Mouse (Mus musculus) kidney, postnatal 0 days (tissue): Measurements from ENCODE around the gene Dock1. TPM values are rescaled to one million over a fixed set of nuclear protein-coding genes. Genes with fewer than 3 reads are reported as not detected.

Experiments
- ATAC-seq: fragments of 200-750 bp; cut with Nextera tagmentation; replicated peaks from 2 replicates; pipeline ENCODE4 v1.8.0; 2017; ENCODE audit warnings: low read depth, moderate number of reproducible peaks, moderate TSS enrichment, moderate library complexity; ENCODE audit not compliant: low FRiP score
- DNase-seq: peaks from one replicate; pipeline ENCODE4 v3.0.0-alpha.2; 2016; ENCODE audit warnings: low spot score
- H3K27ac ChIP-seq: fragments of 300-500 bp; sonication (generic); 2 replicates; pipeline ENCODE4 v1.5.1; 2014; ENCODE audit warnings: mild to moderate bottlenecking
- H3K27me3 ChIP-seq: fragments of 300-500 bp; sonication (generic); 2 replicates; pipeline ENCODE4 v1.6.1; 2014; ENCODE audit warnings: low read length, mixed read lengths; ENCODE audit not compliant: insufficient read depth
- H3K36me3 ChIP-seq: fragments of 300-500 bp; sonication (generic); 2 replicates; pipeline ENCODE4 v1.6.1; 2014; ENCODE audit warnings: low read length, mixed read lengths; ENCODE audit not compliant: insufficient read depth
- H3K4me1 ChIP-seq: fragments of 300-500 bp; sonication (generic); replicated peaks from 2 replicates; pipeline ENCODE4 v1.6.1; 2014; ENCODE audit warnings: antibody characterized with exemption, low read length, mixed read lengths; ENCODE audit not compliant: insufficient read depth
- H3K4me2 ChIP-seq: fragments of 300-500 bp; sonication (generic); 2 replicates; pipeline ENCODE4 v1.6.1; 2014; ENCODE audit warnings: mild to moderate bottlenecking, low read length, moderate library complexity, mixed read lengths
- H3K4me3 ChIP-seq: fragments of 300-500 bp; sonication (generic); replicated peaks from 2 replicates; pipeline ENCODE4 v1.5.1; 2014; ENCODE audit warnings: low read depth, low read length
- H3K9ac ChIP-seq: fragments of 300-500 bp; sonication (generic); 2 replicates; pipeline ENCODE4 v1.6.1; 2014; ENCODE audit warnings: low read depth, low read length
- H3K9me3 ChIP-seq: fragments of 300-500 bp; sonication (generic); replicated peaks from 2 replicates; pipeline ENCODE4 v1.6.1; 2016; ENCODE audit warnings: low read length, inconsistent platforms, mixed read lengths
- CTCF ChIP-seq: IDR thresholded peaks from 2 replicates; pipeline ENCODE4 v1.5.1; 2016; ENCODE audit warnings: antibody characterized with exemption, low read depth, mild to moderate bottlenecking, moderate library complexity
- WGBS: fragments of 180-500 bp; shearing (Covaris S2); extraction: QIAGEN DNeasy Blood & Tissue Kit; methylation state at CpG from one replicate; pipeline ENCODE4 v1.1.7; 2014; 5-methylcytosine and 5-hydroxymethylcytosine counted together
- polyA plus RNA-seq: library from polyadenylated mRNA; unstranded; fragments of >200 nt; fragmentation: Nextera tagmentation; extraction: Ambion mirVana; gene quantifications from 2 replicates; pipeline ENCODE4 v1.2.1, GENCODE M21; 2015

Gene Dock1
- polyA plus RNA-seq, 1 experiment from 2014 or later: 23.9 TPM

DNA sequence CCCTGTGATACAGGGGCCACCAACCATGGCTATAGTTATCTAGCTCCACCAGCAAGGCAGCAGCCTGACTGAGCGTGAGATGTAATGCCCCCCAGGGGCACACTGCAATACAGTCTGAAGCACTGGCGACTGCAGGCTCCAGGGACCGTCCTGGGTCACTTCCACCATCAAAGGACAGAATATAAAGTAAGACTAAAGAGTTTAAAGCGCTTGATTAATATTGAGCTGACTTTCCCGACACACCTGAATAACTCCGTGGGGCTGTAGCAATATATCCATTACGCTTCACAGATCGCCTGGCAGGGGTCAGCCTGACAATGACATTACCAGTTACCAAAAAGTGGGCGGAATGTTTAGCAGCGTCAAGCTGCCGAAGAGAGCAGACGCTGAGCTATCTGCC lies 464.2 kb downstream of the Dock1 start:
- DNase-seq (peak; percentile 81), ATAC-seq (peak; percentile 52; the same call in 1 of the 2 replicates)
- H3K9me3 ChIP-seq: no peaks in the 10 kb centered on the region
- H3K27me3 ChIP-seq: no peaks in the 10 kb centered on the region
- TF ChIP-seq CTCF: no peak
- WGBS: 28% methylated on average over 12 of the region's 12 CpGs
- peaks cover 8% of the 10 kb centered on the region for H3K36me3 ChIP-seq
- H3K4me3 ChIP-seq: no peak overlapping the region
- no peak overlapping the region for H3K9ac ChIP-seq
- no peak overlapping the region for H3K4me2 ChIP-seq
- H3K4me1 ChIP-seq: 0 out of 2 replicates have a peak, but pooled peaks cover 5% of the 10 kb centered on the region
- H3K27ac ChIP-seq: no peak overlapping the region

GRCm38 (mm10) chr7:135139153-135139612 lies 468.7 kb downstream of the Dock1 start:
- no peak for DNase-seq
- no peak for ATAC-seq
- peaks cover 24% of the 10 kb centered on the region; the same call in 1 of the 2 replicates for H3K36me3 ChIP-seq

DNA sequence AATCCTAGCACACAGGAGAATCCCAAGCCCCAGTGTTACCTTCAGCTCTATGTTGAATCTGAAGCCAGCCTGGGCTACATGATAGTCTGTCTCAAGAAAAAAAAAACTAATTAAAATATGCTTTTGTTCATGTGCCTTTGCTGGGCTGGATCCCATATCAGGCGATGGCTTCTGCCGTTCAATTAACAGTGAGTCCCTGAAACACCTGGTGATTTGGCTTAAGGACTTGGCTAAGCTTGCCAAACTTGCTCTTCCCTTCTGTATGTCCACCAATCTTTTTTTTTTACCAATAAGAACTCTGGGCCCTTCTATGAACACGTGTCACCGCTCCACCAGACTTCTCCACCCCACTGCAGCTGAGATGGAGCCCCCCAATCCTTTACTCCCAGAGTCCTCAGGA lies 474.3 kb downstream of the Dock1 start:
- H3K36me3 ChIP-seq: peaks cover 47% of the 10 kb centered on the region; the same call in 1 of the 2 replicates
- no peaks in the 10 kb centered on the region for H3K27me3 ChIP-seq
- WGBS: 96% methylated on average over 4 of the region's 4 CpGs
- H3K9me3 ChIP-seq: no peaks in the 10 kb centered on the region
- no peak overlapping the region for H3K4me3 ChIP-seq
- H3K9ac ChIP-seq: no peak overlapping the region
- DNase-seq (no peak), ATAC-seq (no peak)
- TF ChIP-seq CTCF: no peak
- H3K27ac ChIP-seq: no peak overlapping the region
- H3K4me2 ChIP-seq: no peak overlapping the region
- H3K4me1 ChIP-seq: no peaks in the 10 kb centered on the region

More at GRCm38 (mm10) chr7:135139153-135139612, 468.7 kb downstream of the Dock1 start:
- TF ChIP-seq CTCF: no peak
- Histone ChIP-seq H3K9ac (no peak overlapping the region), H3K27me3 (no peaks in the 10 kb centered on the region), H3K27ac (no peak overlapping the region), H3K4me2 (no peak overlapping the region), H3K9me3 (no peaks in the 10 kb centered on the region), H3K4me1 (0 out of 2 replicates have a peak, but pooled peaks cover 5% of the 10 kb centered on the region), H3K4me3 (no peak overlapping the region)
- whole genome bisulfite sequencing: 61% methylated on average over 5 of the region's 5 CpGs

- Histone ChIP-seq H3K4me3 (no peak overlapping the region), H3K9ac (no peak overlapping the region), H3K9me3 (no peaks in the 10 kb centered on the region), H3K27ac (no peak overlapping the region), H3K36me3 (peaks cover 30% of the 10 kb centered on the region), H3K4me2 (no peak overlapping the region), H3K27me3 (no peaks in the 10 kb centered on the region), H3K4me1 (no peaks in the 10 kb centered on the region)
- DNase-seq (no peak), ATAC-seq (no peak)
- WGBS: 92% methylated on average over 2 of the region's 2 CpGs
- no peak for TF ChIP-seq CTCF
Observed at GRCm38 (mm10) chr7:135150926-135151325, 480.5 kb downstream of the Dock1 start.

DNA sequence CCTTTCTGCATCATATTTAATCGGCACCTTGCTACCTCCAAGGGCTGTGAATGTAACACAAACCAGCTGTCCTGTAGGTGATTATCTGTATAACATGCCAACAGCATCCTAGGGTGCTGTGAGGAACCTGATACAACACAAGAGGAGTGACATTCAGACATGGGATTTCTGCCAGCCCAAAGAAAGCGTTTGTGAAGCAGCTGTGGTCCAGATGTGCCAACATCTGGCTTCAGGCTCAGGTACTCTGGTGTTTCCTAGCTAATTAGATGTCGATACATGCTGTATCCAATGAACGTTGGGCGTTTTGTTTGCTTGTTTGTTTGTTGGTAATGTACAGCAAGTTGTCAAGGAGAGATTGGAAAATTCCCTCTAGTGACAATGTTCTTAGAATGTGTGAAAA lies 487.1 kb downstream of the Dock1 start:
- Histone ChIP-seq H3K4me1 (no peaks in the 10 kb centered on the region), H3K36me3 (peaks cover 29% of the 10 kb centered on the region), H3K4me2 (no peak overlapping the region), H3K9ac (no peak overlapping the region), H3K27me3 (no peaks in the 10 kb centered on the region), H3K27ac (no peak overlapping the region), H3K4me3 (no peak overlapping the region), H3K9me3 (no peaks in the 10 kb centered on the region)
- no peak for ATAC-seq
- DNase-seq: no peak
- no peak for TF ChIP-seq CTCF
- 80% methylated on average over 5 of the region's 5 CpGs for WGBS

- no peaks in the 10 kb centered on the region for H3K27me3 ChIP-seq
- no peak overlapping the region for H3K27ac ChIP-seq
- no peak overlapping the region for H3K4me2 ChIP-seq
- DNase-seq (no peak), ATAC-seq (no peak)
- peaks cover 34% of the 10 kb centered on the region for H3K36me3 ChIP-seq
- no peaks in the 10 kb centered on the region for H3K4me1 ChIP-seq
- no peak for TF ChIP-seq CTCF
- H3K9ac ChIP-seq: no peak overlapping the region
- no peaks in the 10 kb centered on the region for H3K9me3 ChIP-seq
- no peak overlapping the region for H3K4me3 ChIP-seq
- WGBS: 92% methylated on average over 10 of the region's 10 CpGs
Observed at GRCm38 (mm10) chr7:135158381-135158780, 487.9 kb downstream of the Dock1 start.

- Histone ChIP-seq H3K4me2 (no peak overlapping the region), H3K4me3 (no peak overlapping the region), H3K9ac (no peak overlapping the region), H3K4me1 (no peaks in the 10 kb centered on the region), H3K27me3 (no peaks in the 10 kb centered on the region), H3K27ac (no peak overlapping the region), H3K9me3 (no peaks in the 10 kb centered on the region), H3K36me3 (peaks cover 34% of the 10 kb centered on the region)
- WGBS: 65% methylated on average over 4 of the region's 4 CpGs
- no peak for TF ChIP-seq CTCF
- ATAC-seq (no peak), DNase-seq (no peak)
Observed at GRCm38 (mm10) chr7:135159606-135160005, 489.2 kb downstream of the Dock1 start.
